Mouse (Mus musculus) inflammation-experienced regulatory T-cells, adult 6 months (primary cell): ENCODE measurements around the gene Usf3. TPM values are rescaled to one million over a fixed set of nuclear protein-coding genes. Genes with fewer than 3 reads are reported as not detected.

Experiments used
- ATAC-seq: one replicate; pipeline ENCODE4 v1.8.0; 2017
- polyA plus RNA-seq, 3 experiments: library from polyadenylated mRNA; unstranded; fragments of 100-300 nt; shearing (Covaris generic); gene quantifications; one replicate each; pipeline ENCODE4 v1.2.1; 2017

Usf3 gene
- polyA plus RNA-seq, 3 experiments from 2014 or later, result 3.2 to 6.5 (median 5.5) TPM

GRCm38 (mm10) chr16:44238835-44239263, 65.8 kb downstream of the Usf3 start:
- ATAC-seq, result no peak

GRCm38 (mm10) chr16:44240406-44240805, 67.4 kb downstream of the Usf3 start:
- no peak for ATAC-seq

GRCm38 (mm10) chr16:44242633-44243032, 69.6 kb downstream of the Usf3 start:
- peak; percentile 85 for ATAC-seq

- ATAC-seq, result no peak
Observed at GRCm38 (mm10) chr16:44243323-44243722, 70.3 kb downstream of the Usf3 start.

- no peak for ATAC-seq
Observed at GRCm38 (mm10) chr16:44249985-44250384, 76.9 kb downstream of the Usf3 start.

GRCm38 (mm10) chr16:44252735-44253134, 79.7 kb downstream of the Usf3 start:
- ATAC-seq, result no peak

- ATAC-seq, result no peak
Observed at GRCm38 (mm10) chr16:44253797-44254634, 81.0 kb downstream of the Usf3 start.

- ATAC-seq, result no peak
Observed at GRCm38 (mm10) chr16:44254698-44255097, 81.7 kb downstream of the Usf3 start.

GRCm38 (mm10) chr16:44257476-44257875, 84.4 kb downstream of the Usf3 start:
- ATAC-seq, result no peak

- no peak for ATAC-seq
Observed at GRCm38 (mm10) chr16:44264916-44265315, 91.9 kb downstream of the Usf3 start.

- ATAC-seq, result no peak
Observed at GRCm38 (mm10) chr16:44265562-44265961, 92.5 kb downstream of the Usf3 start.

- no peak for ATAC-seq
Observed at GRCm38 (mm10) chr16:44268541-44269215, 95.6 kb downstream of the Usf3 start.

- no peak for ATAC-seq
Observed at GRCm38 (mm10) chr16:44269578-44269977, 96.5 kb downstream of the Usf3 start.

GRCm38 (mm10) chr16:44270606-44271005, 97.6 kb downstream of the Usf3 start:
- ATAC-seq, result no peak

- no peak for ATAC-seq
Observed at GRCm38 (mm10) chr16:44271371-44272038, 98.5 kb downstream of the Usf3 start.

Other genes with a start within 250 kb of the Usf3 start
- 10 to 100 TPM in 2 of 3 experiments, 1 to 10 TPM in 1; 7.2 to 22.0 (median 18.6) TPM for gene Qtrt2, start 246.4 kb upstream of the Usf3 start, polyA plus RNA-seq
- gene Zdhhc23, start 193.5 kb upstream of the Usf3 start, polyA plus RNA-seq, result 1 to 10 TPM in 2 of 3 experiments, under 1 TPM in 1; 0.87 to 3.0 (median 2.5) TPM
- gene Gramd1c, start 109.9 kb upstream of the Usf3 start, polyA plus RNA-seq, result 1 to 10 TPM; 3.9 to 5.8 (median 4.9) TPM
- gene Atp6v1a, start 33.5 kb upstream of the Usf3 start, polyA plus RNA-seq, result 10 to 100 TPM; 31.2 to 43.0 (median 36.4) TPM
- 10 to 100 TPM; 22.5 to 49.0 (median 24.8) TPM for gene Naa50, start 33.4 kb upstream of the Usf3 start, polyA plus RNA-seq
- 10 to 100 TPM; 26.2 to 29.9 (median 29.5) TPM for gene Sidt1, start 159.9 kb downstream of the Usf3 start, polyA plus RNA-seq
- 10 to 100 TPM; 22.2 to 25.8 (median 25.3) TPM for gene Spice1, start 173.9 kb downstream of the Usf3 start, polyA plus RNA-seq
- not detected for gene Cfap44, start 221.6 kb downstream of the Usf3 start, polyA plus RNA-seq